Mouse (Mus musculus): Measurements from ENCODE around the gene Gm17334. TPM values are rescaled to one million over a fixed set of nuclear protein-coding genes. Genes with fewer than 3 reads are reported as not detected.
A peak's percentile ranks its signal among the peaks of the same experiment; 100 is the strongest.

The Gm17334 gene
- total and polyA plus RNA-seq, 3 experiments, result 0.43 to 1.5 (median 0.45) TPM

DNA sequence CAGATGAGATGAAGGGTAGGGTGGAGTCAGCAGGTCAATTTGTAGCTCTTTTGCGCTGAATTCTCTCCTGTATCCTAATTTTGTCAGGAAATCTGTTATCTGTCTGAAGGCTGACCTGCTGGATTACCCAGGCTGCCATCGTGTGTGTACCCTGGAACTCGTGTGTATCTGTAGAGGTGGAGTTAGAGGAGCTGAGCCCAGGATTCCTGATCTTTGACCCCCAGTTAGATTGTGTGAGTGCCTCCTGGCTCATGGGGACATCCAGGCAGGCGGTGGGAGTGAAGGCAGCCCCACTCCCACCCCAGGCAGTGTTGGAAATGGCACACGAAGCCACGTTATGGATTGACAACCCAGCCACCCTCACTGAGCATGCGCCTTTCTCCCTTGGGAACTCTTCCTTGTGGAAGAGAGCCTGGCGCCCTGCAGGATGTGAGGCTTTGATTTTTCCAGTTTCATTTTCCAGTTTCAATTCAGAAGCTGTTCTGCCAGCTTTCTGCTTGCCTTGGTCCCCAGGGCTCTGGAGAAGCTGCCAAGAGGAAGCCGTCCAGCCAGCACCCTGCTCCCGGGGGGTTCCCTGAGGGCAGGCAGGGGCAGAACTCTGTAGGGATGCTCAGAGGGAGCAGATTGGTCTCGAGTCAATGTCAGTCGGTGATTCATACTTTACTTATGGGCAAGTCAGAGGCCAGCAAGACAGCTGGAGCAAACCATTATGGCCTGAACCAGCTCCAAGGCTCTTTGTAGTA lies 23.6 kb upstream of the Gm17334 start:
- DNase-seq, result peak; percentile 87

DNA sequence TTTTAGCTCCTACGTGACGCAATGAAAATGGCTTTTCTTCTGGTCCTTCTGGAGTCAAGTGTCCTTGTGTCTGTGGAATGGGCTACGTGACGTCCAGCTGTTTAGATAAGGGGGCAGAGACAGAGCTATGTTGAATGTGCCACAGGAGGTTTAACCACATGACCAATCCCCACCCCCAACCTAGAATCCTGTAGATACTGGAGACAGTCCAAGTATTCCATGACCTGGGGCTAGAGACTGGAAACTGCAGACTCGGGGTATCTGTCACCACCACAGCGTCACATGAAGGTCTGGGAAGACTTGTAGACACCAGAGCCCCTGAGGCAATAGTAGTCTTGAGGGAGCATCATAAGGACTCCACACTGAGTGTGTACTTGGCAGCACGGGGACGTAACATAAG lies 22.8 kb upstream of the Gm17334 start:
- no peak for DNase-seq

DNA sequence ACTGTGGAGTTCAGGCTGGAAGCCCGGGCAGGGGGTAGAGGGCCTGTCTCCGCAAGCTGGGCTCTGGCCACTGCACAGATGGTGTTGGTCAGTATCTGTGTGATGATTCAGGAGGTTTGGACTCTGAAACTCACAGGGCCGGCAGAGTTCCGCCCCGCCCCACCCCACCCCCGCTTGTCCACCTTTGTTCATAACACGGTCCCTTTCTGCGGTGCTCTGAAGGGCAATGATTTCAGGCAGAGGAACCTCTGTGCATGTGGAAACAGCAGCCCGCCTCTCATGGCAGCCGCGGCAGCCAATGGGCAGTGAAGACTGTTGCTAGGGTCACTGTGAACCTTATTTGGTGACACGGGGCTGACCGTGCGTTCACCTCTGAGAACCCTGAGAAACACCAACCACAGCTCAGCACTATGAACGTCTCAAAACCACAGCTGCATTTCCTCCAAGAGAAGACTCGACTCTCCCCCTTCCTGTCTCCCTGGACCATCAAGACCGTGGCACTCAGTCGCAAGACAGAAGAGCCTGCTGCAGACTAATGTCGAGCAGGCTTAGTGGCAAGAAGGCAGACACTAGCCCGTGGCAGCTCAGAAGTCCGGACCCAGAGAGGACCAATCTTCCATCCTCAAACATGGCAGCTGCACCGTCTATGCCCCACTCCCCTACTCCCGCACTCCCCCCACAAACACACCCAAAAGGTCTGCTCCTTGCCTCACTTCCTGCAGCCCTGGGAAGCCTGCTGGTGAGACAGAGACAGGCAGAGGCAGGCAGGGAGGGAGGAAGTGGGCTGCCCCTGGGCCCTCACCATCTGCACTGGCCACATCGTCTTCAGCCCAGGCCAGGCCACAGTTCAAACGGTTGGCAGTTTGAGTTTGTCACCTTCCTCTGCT lies 21.9 kb upstream of the Gm17334 start:
- no peak for DNase-seq

DNA sequence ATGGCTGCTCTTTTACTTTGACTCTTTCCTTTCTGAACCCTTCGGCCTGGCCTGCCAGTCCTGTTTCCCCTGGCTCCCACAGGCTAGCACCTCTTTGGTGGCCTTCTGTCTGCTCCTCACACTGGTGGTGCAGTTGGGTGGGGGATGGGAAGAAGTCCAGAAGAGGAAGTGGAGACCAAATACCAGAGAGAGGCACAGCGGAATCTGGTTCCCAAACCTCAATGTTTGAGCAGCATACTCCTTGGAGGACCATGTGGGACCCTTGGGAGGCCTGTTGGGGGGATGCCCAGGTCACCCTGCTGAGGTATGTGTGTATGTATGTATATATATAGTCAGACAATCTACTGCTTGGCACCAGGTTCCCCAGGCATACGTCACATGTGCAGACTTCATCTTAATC lies 21.0 kb upstream of the Gm17334 start:
- no peak for DNase-seq

DNA sequence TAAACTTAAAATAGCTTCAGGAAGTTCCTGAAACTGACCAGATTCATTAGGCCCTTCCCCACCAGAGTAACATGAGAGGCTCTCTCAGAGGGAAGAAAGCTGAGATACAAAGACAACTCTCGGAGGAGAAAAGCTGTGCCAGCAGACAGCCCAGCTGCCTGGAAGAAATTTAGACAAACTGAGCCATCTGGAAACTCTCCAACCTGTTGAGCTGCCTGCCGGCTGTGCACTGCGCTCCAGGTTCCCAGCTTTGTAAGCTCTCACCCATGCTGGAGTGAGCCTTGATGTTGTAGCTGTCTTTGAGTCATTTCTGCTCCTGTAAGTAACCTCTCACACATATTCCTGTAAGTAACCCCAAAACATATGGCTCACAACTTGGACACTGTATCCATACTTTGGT lies 20.0 kb upstream of the Gm17334 start:
- DNase-seq, result no peak

DNA sequence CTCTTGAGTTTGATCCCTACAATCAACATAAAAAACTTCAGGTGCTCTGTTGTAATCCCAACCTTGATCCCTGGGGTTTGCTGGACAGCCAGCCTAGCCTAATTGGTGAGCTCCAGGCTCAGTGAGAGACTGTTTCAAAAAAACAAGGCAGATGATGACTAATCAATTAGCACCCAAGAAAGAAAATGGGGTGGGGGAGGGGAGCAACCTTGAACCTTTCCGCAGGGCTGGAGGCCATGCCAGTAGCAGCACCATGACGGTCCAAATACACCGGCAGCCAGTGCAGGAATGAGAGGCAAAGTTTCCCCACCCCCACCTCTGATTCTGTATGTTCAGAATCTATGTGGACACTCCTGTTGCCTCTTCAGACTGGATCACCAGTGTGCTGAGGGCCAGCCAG lies 16.3 kb upstream of the Gm17334 start:
- DNase-seq, result no peak

DNA sequence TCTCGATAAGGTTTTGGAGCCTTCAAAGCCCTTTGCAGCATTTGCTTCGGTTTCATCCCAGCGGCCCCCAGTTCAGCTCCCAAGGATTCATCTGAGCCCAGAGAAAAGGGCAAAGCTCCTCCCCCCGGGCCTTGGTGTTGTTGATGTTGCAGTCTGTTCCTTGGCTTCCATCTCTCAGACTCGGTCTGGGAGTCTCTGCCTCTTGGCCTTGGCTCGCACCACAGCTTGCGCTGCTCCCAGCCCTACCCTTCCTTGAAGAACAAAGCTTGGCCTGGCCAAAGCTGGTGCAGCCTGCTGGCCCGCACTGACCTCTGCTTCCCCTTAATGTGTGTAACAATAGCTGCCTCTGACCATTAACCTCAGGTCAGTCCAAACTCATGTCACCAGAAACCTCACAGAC lies 15.2 kb upstream of the Gm17334 start:
- DNase-seq, result peak; percentile 73

DNA sequence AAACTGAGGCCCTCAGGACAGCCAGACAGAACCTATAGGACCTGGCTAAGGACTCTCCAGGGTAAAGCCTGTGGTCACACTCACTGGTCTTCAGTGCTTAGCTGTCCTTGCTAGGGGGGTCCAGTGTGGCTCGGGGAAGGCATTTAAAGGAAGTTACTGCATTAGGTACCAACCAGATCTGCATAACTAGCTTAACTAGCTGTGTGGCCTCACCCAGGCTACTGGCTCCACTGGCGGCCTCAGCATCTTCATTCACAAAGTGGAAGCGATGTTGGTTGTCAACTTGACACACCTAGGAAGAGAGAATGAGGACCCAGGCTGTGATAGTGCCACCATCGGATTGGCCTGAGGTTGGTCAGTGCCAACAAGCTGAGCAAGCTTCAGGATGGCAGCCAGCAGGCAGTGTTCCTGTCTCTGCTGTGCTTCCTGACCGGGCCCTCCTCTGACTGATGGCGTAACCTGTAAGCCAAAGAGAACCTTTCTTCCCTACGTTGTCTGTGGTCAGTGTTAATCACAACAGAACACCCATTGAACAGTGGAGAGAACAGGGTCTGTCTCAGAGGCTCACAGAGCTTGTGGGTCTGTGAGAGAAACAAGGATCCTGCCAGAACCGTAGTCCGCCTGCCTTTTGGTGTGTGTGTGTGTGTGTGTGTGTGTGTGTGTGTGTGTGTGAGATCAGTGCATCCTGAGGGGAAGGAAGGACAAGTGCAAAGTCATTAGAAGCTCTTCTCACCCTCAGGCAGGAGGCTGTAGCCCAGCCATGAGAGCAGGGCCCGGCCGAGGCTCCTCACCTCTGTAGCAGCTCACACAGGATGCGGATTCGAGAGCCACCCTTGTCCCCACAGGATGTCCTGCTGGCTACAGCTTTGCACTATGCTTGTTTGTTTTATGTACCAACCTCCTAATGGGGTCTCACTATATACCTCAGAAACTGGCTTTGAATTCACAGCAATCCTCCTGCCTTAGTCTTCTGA lies 13.4 kb upstream of the Gm17334 start:
- no peak for DNase-seq

DNA sequence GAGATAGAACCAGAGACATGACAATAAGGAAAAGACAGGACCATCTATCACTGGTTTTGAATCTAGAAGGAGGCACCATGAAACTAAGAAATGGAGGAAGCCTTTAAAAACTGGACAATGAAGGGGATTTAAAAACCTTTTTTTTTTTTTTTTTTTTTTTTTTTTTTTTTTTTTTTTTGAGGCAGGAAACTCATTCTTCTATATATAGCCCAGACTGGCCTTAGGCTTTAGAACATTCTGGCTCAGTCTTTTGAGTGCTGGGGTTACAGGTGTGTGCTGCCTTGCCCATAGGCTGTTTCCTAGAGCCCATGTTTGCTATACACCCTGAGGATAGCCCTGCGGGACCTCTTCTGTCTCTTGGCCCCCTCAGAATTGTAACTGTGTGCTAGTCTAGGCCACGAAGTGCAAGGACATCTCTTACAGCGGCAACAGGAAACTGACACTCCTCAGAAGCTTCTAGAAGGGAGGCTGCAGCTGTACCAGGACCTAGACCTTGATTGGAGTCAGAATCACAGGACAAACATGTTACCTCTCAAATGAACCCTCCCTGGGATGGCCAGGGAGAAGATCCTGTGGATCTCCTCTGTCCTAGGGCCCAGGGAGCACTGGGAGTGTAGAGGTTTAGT lies 12.4 kb upstream of the Gm17334 start:
- DNase-seq, result no peak

DNA sequence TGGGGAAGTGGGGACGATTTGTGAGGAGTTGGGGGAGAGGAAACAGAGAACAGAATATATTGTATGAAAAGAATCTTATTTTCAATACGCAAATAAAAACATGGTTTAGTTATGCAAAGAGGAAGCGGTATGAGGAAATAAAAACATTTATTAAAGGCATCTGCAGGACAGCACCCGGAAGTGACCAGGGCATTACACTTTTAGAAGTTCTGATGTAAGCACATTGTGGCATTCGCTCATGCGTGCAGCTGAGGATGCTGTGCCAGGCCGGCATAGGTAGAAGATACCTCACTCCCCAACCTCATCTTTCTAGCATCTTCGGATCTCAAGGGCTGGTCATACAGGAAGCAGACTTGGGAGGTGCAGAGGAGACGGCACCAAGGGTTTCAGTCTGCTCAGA lies 10.3 kb upstream of the Gm17334 start:
- DNase-seq, result no peak

DNA sequence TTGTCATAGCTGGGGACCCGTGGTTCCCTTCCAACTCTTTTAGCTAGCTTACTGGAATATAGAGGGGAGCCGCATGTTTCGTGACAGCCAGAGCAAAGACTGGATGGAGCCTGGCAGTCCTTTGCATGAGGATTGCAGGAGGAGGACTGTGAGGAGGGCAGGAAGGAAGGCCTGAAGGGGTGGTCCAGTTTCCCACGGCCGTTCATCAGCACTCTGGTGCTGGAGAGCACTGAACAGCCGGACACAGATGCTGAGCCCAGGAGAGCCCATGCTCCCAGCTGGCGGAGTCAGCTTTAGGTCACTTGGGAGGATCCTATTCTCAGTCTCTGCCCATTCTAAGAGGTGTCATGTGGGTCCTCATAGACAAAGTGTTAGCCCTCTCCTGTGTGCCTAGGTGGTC lies 9.0 kb upstream of the Gm17334 start:
- no peak for DNase-seq

DNA sequence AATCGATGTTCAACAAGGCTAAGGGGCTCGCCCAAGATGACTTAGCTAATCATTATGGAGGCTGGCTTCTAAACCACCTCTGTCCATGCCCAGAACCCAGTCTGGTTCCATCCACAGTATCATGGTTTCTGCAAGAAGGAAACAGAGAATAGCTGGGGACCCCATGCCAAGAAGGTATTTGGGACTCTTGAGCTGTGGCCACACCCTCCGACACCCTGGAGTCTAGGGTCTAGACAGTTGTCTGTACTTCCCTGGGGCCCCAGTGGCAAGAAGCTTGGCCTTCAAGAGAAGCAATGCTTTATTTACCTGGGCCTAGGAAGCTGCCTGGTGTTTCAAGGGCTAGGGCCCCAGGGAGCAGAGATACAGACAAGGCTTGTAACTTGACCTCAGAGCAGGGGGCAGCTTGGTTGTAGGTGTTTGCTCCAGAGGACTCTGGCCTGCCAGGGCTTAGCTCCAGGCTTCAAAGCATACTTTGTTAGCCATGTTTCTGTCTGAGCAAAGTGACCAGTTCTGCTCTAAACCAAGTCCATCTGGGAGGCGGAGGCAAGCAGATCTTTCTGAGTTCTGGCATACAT lies 8.3 kb upstream of the Gm17334 start:
- DNase-seq, result no peak

DNA sequence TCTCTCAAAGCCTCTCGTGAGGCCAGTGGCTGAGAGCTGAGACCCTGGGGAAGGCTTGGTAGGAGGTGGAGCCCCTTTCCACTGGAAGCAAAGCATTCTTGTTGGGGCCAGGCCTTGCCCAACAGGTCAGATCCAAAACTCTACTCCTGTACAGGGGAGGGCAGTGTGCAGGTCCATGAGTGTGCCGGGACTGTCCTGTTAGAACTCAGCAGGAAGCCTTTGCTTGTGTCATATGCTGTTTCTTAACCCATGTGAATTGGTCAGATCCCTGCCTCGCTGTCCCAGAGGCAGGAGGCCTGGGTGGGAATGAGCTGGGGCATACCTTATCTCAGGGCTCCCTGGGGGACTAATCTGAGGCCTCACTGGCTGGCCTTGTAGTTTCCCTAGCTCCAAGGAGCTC lies 7.3 kb upstream of the Gm17334 start:
- DNase-seq, result no peak

DNA sequence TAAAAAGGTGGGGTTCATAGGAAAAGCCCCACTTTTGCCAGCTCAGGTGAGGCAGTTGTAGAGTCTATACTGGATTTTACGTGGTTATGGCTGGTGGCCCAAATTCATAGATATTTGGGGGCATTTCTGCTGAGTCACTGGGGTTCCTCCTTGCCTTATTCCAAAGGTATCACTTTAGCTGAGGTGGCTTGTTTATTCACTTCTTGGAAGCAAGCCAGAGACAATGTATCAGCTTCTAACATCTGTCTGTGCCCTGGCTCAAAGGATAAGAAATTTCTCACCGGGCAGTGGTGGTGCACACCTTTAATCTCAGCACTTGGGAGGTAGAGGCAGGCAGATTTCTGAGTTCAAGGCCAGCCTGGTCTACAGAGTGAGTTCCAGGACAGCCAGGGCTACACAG lies 6.8 kb upstream of the Gm17334 start:
- no peak for DNase-seq

DNA sequence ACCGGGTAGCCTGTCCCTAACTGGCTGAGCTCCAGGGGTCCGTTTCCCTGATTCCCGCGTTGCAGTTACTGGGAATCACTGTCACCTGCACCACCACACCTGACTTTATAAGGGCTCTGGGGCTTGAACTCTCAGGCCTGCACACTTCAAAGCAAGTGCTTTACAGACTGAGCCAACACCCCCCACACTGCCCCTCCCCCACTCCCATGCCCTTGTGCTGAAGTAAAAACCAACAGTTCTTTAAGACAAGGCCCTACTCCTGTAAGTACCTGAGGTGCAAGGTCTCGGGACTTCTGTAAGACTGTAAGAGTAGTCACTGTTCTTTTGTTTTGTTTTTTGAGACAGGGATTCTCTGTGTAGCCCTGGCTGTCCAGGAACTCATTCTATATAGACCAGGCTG lies 5.5 kb upstream of the Gm17334 start:
- DNase-seq, result no peak

DNA sequence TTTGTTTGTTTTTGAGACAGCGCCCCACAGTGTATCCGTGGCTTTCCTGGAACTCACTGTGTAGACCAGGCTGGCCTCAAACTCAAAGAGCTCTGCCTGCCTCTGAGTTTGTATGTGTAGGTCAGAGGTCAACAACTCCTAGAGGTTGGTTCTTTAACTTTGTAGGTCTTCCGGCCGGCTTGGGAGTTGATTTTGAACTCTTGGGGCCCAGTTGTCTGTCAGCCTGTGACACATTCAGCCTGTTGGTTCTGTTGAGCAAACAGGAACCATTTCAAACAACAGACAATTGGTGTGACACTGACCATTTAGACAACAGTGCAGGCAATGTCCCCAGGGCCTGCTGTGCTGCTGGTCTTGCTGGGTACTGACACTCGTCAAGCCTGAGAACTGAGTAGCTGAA lies 4.7 kb upstream of the Gm17334 start:
- no peak for DNase-seq

DNA sequence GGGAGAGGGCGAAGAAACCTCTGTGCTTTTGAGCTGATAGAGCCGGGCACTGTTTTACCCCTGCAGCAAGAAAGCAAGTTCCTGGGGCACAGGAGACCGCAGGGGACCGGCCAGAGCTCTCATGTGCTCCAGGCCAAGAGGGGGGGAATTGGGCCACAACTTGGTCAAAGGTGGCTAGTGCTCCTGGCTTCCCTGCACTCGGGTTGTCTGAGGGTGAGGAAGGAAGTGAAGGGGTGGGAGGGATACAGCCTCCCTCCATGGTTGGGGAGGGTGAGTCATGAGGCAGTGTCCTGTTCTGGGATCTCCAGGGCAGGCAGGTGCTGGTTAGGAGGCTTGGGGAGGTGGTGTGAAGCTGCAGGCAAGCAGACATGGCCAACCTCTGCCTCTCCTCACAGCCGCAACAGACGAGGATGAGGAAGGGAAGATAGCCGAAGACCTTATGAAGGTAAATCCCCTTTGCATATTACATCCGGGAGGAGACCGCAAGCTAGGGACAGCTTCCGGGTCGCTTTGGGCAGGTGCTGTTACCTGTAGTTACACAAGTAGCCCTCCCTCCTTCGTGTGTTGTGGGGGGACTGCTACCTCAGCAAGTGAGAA lies 1.8 kb upstream of the Gm17334 start:
- no peak for DNase-seq

DNA sequence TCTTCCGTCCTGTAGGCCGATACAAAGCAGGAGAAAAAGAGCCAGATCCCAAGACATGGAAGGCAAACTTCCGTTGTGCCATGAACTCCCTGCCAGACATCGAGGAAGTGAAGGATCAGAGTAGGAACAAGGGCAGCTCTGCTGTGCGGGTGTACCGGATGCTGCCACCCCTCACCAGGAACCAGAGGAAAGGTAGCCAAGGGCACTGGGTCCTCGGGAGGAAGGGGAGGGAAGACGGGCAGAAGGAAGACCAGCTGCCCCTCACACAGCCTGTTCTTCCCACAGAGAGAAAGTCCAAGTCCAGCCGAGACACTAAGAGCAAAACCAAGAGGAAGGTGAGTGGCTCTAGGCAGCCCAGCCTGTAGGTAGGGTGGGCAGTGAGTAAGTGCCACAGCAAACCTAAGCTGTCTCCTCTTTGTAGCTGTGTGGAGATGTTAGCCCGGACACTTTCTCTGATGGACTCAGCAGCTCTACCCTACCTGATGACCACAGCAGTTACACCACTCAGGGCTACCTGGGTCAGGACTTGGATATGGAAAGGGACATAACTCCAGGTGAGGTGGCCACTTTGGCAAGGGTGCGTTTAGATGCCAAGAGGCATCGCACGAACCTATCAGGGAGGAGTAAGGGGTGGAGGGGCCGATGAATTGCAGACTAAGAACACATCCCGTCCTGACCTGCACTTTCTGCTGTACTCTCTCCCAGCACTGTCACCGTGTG lies 814 bp upstream of the Gm17334 start:
- DNase-seq, result no peak

DNA sequence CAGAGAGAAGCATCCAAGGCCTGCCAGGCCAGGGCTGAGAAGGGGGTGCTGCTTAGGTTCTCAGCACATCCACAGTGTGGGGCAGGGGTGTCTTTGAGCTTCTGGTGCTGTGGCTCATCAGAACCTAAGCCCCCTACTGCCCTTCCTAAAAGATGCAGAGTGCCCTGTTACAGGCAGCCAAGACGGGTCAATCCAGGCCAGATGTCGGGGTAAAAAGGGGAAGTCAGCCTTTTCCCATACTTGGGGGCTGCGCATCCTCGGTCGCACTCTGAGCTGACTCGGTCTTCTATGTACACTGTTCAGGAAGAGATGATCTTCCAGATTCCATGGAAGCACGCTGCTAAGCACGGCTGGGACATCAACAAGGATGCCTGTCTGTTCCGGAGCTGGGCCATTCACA lies 451 bp downstream of the Gm17334 start:
- DNase-seq, result no peak

DNA sequence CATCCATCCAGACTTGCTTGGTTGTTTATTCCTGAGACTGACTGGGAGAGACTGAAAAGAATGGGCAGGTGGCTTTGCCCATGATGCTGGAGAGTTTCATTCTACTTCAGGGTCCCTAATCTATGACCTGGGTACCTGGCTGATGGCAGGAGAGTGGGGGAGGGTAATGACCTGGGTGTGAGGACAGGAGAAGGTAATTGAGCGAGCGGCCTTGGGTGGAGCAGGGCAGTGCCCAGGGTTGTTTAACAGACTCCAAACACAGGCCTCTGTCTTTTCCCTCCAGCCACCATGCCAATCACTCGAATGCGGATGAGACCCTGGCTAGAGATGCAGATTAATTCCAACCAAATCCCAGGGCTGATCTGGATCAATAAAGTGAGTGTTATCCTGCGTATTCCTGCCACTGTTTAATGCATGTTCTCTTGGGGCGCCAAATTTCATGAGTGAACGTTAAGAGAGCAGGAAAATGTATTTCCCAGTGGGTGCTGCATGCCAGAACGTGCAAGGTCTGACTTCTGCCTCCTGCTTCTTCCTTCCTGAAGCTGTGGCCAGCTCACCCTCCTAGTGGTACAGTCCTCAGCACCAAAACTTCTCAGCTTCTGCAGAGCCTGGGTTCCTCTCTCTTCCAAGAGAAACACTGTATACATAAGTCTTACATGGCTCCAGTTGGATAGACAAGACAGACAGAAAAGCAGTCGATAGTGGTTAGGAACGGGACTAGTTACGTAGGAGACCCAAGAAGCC lies 1.8 kb downstream of the Gm17334 start:
- no peak for DNase-seq
